Mouse (Mus musculus): ENCODE data around the gene Gstp2. TPM values are rescaled to one million over a fixed set of nuclear protein-coding genes. Genes with fewer than 3 reads are reported as not detected.
"Not testable (repeated sequence)": the region's sequence is repeated elsewhere in the genome, so short reads cannot be mapped to it uniquely, and the experiment has no call there.

The Gstp2 gene
- polyA plus RNA-seq, 1 experiment from 2014 or later, result 2.2 TPM

- H3K4me1 ChIP-seq (ENCODE audit: control insufficient read depth, insufficient read depth, low read length); H3K4me3 ChIP-seq (ENCODE audit: low read depth, low read length); H3K36me3 ChIP-seq (replicated peaks; ENCODE audit: control insufficient read depth, insufficient read depth, low read depth, low read length); H3K27ac ChIP-seq (replicated peaks; ENCODE audit: low read depth, low read length); H3K9me3 ChIP-seq (replicated peaks; ENCODE audit: control insufficient read depth, low read length); H3K27me3 ChIP-seq (ENCODE audit: control insufficient read depth, insufficient read depth, low read length); ATAC-seq (replicated peaks; ENCODE audit: insufficient number of reproducible peaks, low FRiP score, low TSS enrichment, low read depth); DNase-seq (ENCODE audit: low spot score); H3K9ac ChIP-seq (replicated peaks; ENCODE audit: low read length); H3K4me2 ChIP-seq (ENCODE audit: low read depth, low read length): not testable (repeated sequence)
- WGBS, result 91% methylated on average over 2 of the region's 2 CpGs
These were observed 22.4 kb upstream of the Gstp2 start for GRCm38 (mm10) chr19:4068242-4068641.

DNA sequence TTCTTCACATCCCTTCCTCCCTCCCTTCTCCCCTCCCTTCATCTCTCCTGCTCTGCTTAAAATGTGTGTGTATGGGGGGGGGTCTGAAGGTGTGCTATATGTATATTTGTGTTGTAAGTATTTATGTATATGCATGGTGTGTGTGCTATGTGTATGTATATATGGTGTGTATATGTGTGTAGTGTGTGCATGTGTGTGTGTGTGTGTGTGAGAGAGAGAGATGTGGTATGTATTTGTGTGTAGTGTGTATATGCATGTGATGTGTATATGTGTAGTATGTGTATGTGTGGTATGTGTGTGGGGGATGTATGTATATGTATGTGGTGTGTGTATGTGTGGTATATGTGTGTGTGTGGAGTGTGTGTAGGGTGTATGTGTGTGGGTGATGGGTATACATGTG lies 21.1 kb upstream of the Gstp2 start:
- Histone ChIP-seq H3K27me3 (ENCODE audit: control insufficient read depth, insufficient read depth, low read length) (no peaks in the 10 kb centered on the region), H3K27ac (replicated peaks; ENCODE audit: low read depth, low read length) (no peak overlapping the region), H3K4me3 (ENCODE audit: low read depth, low read length) (no peak overlapping the region), H3K9ac (replicated peaks; ENCODE audit: low read length) (no peak overlapping the region), H3K36me3 (replicated peaks; ENCODE audit: control insufficient read depth, insufficient read depth, low read depth, low read length) (no peaks in the 10 kb centered on the region), H3K4me2 (ENCODE audit: low read depth, low read length) (no peak overlapping the region), H3K9me3 (replicated peaks; ENCODE audit: control insufficient read depth, low read length) (no peaks in the 10 kb centered on the region), H3K4me1 (ENCODE audit: control insufficient read depth, insufficient read depth, low read length) (no peaks in the 10 kb centered on the region)
- DNase-seq (ENCODE audit: low spot score), result no peak
- no peak; the same call in 1 of the 2 replicates for ATAC-seq (replicated peaks; ENCODE audit: insufficient number of reproducible peaks, low FRiP score, low TSS enrichment, low read depth)

DNA sequence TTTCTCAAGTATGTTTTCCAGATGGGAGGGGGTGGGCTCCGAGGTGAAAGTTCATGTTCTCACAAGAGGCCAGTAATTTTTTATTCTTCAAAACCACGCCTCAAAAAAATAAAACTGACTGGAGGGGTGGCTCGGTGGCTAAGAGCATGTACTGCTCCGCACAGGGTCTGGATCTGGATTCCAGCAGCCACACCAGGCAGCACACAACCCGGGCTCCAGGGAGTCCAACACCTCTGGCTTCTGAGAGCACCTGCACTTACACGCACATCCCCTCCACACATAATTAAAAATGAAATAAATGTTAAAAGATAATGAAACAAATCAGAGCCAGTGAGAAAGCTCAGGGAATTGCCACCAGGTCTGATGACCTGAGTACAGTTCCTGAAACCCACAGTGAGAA lies 20.5 kb upstream of the Gstp2 start:
- ATAC-seq (replicated peaks; ENCODE audit: insufficient number of reproducible peaks, low FRiP score, low TSS enrichment, low read depth) (no peak), DNase-seq (ENCODE audit: low spot score) (no peak)
- Histone ChIP-seq H3K27me3 (ENCODE audit: control insufficient read depth, insufficient read depth, low read length) (no peaks in the 10 kb centered on the region), H3K36me3 (replicated peaks; ENCODE audit: control insufficient read depth, insufficient read depth, low read depth, low read length) (no peaks in the 10 kb centered on the region), H3K27ac (replicated peaks; ENCODE audit: low read depth, low read length) (no peak overlapping the region), H3K9me3 (replicated peaks; ENCODE audit: control insufficient read depth, low read length) (no peaks in the 10 kb centered on the region), H3K4me1 (ENCODE audit: control insufficient read depth, insufficient read depth, low read length) (no peaks in the 10 kb centered on the region), H3K9ac (replicated peaks; ENCODE audit: low read length) (no peak overlapping the region), H3K4me2 (ENCODE audit: low read depth, low read length) (no peak overlapping the region), H3K4me3 (ENCODE audit: low read depth, low read length) (no peak overlapping the region)
- WGBS, result 84% methylated on average over 6 of the region's 6 CpGs

GRCm38 (mm10) chr19:4064501-4064900 lies 18.7 kb upstream of the Gstp2 start:
- H3K36me3 ChIP-seq (replicated peaks; ENCODE audit: control insufficient read depth, insufficient read depth, low read depth, low read length); DNase-seq (ENCODE audit: low spot score): not testable (repeated sequence)

GRCm38 (mm10) chr19:4063357-4063756 lies 17.5 kb upstream of the Gstp2 start:
- H3K27me3 ChIP-seq (ENCODE audit: control insufficient read depth, insufficient read depth, low read length); H3K27ac ChIP-seq (replicated peaks; ENCODE audit: low read depth, low read length); H3K4me1 ChIP-seq (ENCODE audit: control insufficient read depth, insufficient read depth, low read length); H3K9me3 ChIP-seq (replicated peaks; ENCODE audit: control insufficient read depth, low read length); DNase-seq (ENCODE audit: low spot score); H3K36me3 ChIP-seq (replicated peaks; ENCODE audit: control insufficient read depth, insufficient read depth, low read depth, low read length); ATAC-seq (replicated peaks; ENCODE audit: insufficient number of reproducible peaks, low FRiP score, low TSS enrichment, low read depth); H3K4me3 ChIP-seq (ENCODE audit: low read depth, low read length); H3K9ac ChIP-seq (replicated peaks; ENCODE audit: low read length); H3K4me2 ChIP-seq (ENCODE audit: low read depth, low read length): not testable (repeated sequence)
- WGBS, result 86% methylated on average over 2 of the region's 4 CpGs

More at GRCm38 (mm10) chr19:4064501-4064900, 18.7 kb upstream of the Gstp2 start:
- H3K4me3 ChIP-seq (ENCODE audit: low read depth, low read length); H3K9ac ChIP-seq (replicated peaks; ENCODE audit: low read length); H3K9me3 ChIP-seq (replicated peaks; ENCODE audit: control insufficient read depth, low read length); H3K4me2 ChIP-seq (ENCODE audit: low read depth, low read length); H3K27ac ChIP-seq (replicated peaks; ENCODE audit: low read depth, low read length); H3K4me1 ChIP-seq (ENCODE audit: control insufficient read depth, insufficient read depth, low read length); H3K27me3 ChIP-seq (ENCODE audit: control insufficient read depth, insufficient read depth, low read length); ATAC-seq (replicated peaks; ENCODE audit: insufficient number of reproducible peaks, low FRiP score, low TSS enrichment, low read depth): not testable (repeated sequence)
- WGBS, result no CpG with 5 or more reads among the region's 11 CpGs

DNA sequence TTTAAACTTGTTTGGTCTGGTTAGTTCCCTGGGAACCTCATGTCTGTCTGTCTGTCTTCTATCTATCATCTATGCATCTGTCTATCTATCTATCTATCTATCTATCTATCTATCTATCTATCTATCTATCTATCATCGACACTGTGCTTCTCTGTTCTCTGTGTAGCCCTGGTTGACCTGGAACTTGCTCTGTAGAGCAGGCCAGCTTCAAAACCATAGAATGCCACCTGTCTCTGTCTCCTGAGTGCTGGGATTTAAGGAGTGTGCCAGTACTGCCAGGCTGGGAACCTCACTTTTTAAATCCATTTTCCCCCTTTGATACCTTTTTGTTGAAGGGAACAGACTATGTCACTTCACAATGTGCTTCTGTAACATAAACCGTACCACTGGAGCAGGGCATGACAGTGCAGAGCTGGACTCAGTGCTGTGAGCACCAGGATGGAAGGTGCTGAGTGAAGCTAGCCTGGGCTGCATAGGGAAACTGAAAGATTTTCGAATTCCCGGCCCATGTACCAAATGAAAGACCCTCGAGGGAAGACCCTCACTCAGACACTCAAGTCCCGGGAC lies 15.2 kb upstream of the Gstp2 start:
- DNase-seq (ENCODE audit: low spot score) (no peak), ATAC-seq (replicated peaks; ENCODE audit: insufficient number of reproducible peaks, low FRiP score, low TSS enrichment, low read depth) (no peak)
- H3K27ac ChIP-seq (replicated peaks; ENCODE audit: low read depth, low read length), result no peak overlapping the region
- H3K4me3 ChIP-seq (ENCODE audit: low read depth, low read length), result no peak overlapping the region
- no peaks in the 10 kb centered on the region for H3K9me3 ChIP-seq (replicated peaks; ENCODE audit: control insufficient read depth, low read length)
- H3K27me3 ChIP-seq (ENCODE audit: control insufficient read depth, insufficient read depth, low read length), result no peaks in the 10 kb centered on the region
- H3K9ac ChIP-seq (replicated peaks; ENCODE audit: low read length), result no peak overlapping the region
- H3K36me3 ChIP-seq (replicated peaks; ENCODE audit: control insufficient read depth, insufficient read depth, low read depth, low read length), result no peaks in the 10 kb centered on the region
- WGBS, result 85% methylated on average over 5 of the region's 6 CpGs
- H3K4me2 ChIP-seq (ENCODE audit: low read depth, low read length), result no peak overlapping the region
- H3K4me1 ChIP-seq (ENCODE audit: control insufficient read depth, insufficient read depth, low read length), result no peaks in the 10 kb centered on the region

- ATAC-seq (replicated peaks; ENCODE audit: insufficient number of reproducible peaks, low FRiP score, low TSS enrichment, low read depth); H3K9ac ChIP-seq (replicated peaks; ENCODE audit: low read length); H3K27ac ChIP-seq (replicated peaks; ENCODE audit: low read depth, low read length); H3K4me3 ChIP-seq (ENCODE audit: low read depth, low read length); H3K9me3 ChIP-seq (replicated peaks; ENCODE audit: control insufficient read depth, low read length); H3K4me1 ChIP-seq (ENCODE audit: control insufficient read depth, insufficient read depth, low read length); H3K36me3 ChIP-seq (replicated peaks; ENCODE audit: control insufficient read depth, insufficient read depth, low read depth, low read length); DNase-seq (ENCODE audit: low spot score); H3K27me3 ChIP-seq (ENCODE audit: control insufficient read depth, insufficient read depth, low read length); H3K4me2 ChIP-seq (ENCODE audit: low read depth, low read length): not testable (repeated sequence)
- WGBS, result 86% methylated on average over 8 of the region's 8 CpGs
These were observed 14.4 kb upstream of the Gstp2 start for GRCm38 (mm10) chr19:4060044-4060898.

GRCm38 (mm10) chr19:4059069-4059740 lies 13.4 kb upstream of the Gstp2 start, which contains the start of gene Gstp3:
Gene Gstp3, minus strand, starts transcription at chr19:4059569.
- Histone ChIP-seq H3K9ac (replicated peaks; ENCODE audit: low read length) (no peak within 1 kb of the TSS), H3K27ac (replicated peaks; ENCODE audit: low read depth, low read length) (no peak within 1 kb of the TSS), H3K4me3 (ENCODE audit: low read depth, low read length) (no peak within 1 kb of the TSS), H3K4me1 (ENCODE audit: control insufficient read depth, insufficient read depth, low read length) (no peaks in the 10 kb centered on the region), H3K27me3 (ENCODE audit: control insufficient read depth, insufficient read depth, low read length) (no peaks in the 10 kb centered on the region), H3K4me2 (ENCODE audit: low read depth, low read length) (no peak within 1 kb of the TSS), H3K36me3 (replicated peaks; ENCODE audit: control insufficient read depth, insufficient read depth, low read depth, low read length) (no peaks in the 10 kb centered on the region), H3K9me3 (replicated peaks; ENCODE audit: control insufficient read depth, low read length) (no peaks in the 10 kb centered on the region)
- 83% methylated on average over 15 of the region's 15 CpGs for WGBS
- ATAC-seq (replicated peaks; ENCODE audit: insufficient number of reproducible peaks, low FRiP score, low TSS enrichment, low read depth) (no peak), DNase-seq (ENCODE audit: low spot score) (no peak)

Measured in embryonic facial prominence, embryonic 11.5 days (tissue).